Mouse (Mus musculus) adrenal gland, postnatal 25 days (tissue): ENCODE measurements around the gene Zfp697. TPM values are rescaled to one million over a fixed set of nuclear protein-coding genes. Genes with fewer than 3 reads are reported as not detected.

Experiments used
- DNase-seq: peaks from one replicate; pipeline ENCODE4 v3.0.0; 2021; ENCODE audit warnings: mixed read lengths
- long read RNA-seq: library from polyadenylated mRNA; stranded (forward); transcript quantifications from one replicate; pipeline ENCODE4 v2.0.0, GENCODE M21; 2021
- total RNA-seq: library from RNA; stranded (reverse); gene quantifications from 2 replicates; pipeline ENCODE4 v1.2.3, GENCODE M21; 2021

Gene Zfp697
- total RNA-seq, result 6.1 and 6.2 TPM in 2 replicates
- long read RNA-seq, partial matches to known transcripts, result 0 of 1 reads
- long read RNA-seq, other reads (novel, unspliced or antisense), result 1 of 1 reads

DNA sequence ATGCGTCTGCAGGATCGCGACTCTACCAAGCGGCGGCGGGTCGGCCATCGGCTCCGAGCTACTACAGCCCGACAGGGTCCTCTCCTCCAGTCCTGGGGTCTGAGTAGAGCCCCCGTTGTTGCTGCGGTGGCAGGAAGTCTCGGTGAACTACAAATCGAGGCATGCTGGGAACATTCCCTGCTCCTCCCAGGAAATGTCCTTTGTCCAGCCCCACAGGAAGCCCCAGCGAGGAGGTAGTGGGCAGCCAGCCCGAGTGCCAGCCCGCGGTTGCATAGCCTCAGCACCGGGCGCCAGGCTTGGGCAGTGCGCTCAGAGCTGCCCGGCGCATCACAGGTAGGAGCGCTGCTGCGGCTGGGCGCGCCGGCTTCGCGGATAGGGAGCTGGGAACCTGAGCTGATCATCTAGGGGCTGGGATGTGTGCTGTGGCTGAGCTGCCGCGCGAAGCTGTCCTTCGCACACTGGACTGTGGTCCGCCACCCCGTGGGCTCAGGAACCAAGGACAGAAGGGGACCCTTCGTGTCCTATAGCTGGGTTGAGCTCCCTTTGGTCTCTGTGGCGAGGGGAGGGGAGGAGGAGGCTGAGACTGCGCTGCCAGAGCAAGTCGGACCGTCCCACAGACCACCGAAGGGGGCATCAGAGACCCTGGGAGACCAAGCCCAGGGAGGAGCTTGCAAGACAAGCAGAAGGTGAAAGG is at the start of gene Zfp697:
Gene Zfp697, plus strand, starts transcription at position 216 of the 694 bp plus-strand sequence.
- DNase-seq, result peak; percentile 84

DNA sequence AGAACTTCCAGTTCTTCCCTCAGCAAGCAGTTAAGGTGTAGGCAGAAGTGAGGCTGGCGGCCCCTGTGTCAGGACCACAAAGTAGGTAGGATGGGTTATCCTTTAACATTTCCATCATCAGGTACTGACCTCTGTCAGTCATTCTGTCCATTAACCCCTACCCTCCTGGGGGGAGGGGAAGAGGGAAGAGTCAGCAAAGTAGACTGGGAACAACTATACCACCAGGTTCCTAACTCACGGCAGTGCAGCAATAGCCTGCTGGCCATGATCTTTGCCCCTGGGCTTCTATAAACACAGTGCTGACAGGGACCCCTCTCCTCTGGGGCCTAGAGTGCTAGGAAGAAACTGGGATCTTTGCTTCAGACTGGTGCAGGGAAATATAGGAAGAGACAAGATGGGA is 48.3 kb upstream of the Zfp697 start:
- DNase-seq, result no peak

DNA sequence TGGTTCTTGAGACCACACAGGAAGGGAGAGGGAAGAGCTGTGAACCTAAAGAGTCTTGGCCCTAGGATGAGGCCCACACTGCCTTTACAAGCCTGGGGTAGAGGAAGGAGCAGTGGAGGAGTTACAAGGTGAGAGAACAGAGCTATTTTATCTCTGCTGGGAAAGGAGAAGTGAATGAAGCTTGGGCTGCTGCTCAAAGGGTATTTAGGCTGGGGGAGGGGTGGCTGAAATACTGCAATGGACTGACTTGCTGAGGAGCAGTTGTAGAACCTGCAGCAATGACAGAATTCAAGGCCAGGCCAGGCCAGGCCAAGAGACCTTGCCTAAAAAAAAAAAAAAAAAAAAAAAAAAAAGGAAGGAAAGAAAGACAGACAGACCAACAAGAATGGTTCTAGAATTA is 46.9 kb upstream of the Zfp697 start:
- no peak for DNase-seq

DNA sequence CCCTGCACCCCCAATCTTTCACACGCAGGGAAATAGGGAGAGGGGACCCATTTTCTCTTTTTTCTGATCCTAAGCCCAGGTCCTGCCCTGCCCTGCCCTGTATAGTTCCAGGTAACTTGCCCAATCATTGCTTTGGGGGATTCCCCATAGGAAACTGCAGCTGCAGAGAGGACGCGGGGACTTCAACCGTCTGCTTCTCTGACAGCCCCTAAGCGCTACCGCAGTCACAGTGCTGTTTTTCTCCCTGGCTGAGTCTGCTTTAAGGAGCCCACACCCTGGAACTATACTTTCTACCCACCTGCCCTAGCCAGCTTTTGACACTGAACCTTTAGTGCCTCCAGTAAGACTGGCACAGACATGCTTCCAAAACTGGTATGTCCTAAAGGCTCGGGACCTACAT is 46.4 kb upstream of the Zfp697 start:
- DNase-seq, result no peak

DNA sequence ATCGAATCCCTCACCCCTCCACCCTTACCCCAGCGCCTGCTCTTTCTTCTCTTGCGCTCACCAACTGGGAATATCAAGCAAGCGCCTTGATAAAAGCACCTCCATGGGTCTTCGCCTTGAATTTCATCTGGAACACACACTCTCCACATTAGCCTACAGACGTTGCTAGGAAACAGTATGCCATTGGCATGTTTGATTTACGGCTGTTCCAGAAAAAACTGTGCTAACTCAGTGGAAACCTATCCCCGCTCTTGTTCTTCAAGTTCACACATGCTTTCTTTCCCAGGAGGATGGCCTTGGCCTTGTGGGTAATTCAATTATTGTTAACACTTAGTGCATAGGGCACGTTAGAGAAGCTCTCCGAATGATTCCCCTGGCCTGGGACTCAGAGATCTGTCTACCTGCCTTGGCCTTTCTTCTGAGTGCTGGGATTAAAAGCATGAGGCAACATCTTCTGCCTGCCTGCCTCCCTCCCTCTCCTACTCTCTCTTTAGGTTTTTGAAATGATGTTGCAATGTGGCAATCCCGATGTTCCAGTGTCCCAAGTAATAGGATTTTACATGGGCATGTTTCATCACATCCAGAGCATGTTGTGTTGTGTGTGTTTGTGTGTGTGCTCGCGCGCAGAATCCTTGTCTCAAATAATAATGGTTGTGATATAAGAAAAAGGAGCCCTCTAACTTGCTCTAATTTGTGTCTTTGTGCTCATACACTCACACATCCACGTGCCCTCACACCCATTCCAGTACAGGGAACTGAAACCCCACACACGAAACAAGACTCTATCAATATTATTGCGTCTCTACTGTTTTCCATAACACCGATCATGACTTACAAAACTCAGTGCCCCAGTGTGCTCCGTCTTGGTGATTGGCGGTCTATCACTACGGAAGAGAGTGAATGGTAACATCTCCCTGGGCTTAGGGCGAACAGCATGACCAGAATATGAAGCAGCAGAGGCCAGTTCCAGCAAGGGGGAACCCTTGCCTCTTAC is 45.3 kb upstream of the Zfp697 start:
- no peak for DNase-seq

DNA sequence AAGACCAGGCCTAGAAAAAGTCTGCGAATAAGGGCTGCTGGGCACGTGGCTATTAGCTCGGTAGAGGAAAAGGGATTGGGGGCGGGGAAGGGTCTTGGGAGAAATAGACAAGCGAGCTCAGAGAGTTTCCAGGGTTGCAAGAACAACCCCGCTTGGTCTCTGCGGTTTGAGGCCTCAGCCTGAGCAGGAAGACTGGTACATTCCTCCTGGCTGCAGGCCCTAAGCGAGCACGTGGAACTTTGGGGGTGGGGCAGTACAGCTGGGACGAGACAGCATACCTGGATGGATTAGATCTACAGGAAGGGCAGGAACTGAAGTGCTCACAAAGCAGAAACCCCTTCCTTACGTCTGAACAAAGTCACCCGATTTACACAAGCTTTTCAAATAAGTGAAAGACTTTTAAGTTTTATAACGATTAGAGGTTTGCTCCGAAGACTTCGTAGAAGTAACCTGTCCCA is 43.6 kb upstream of the Zfp697 start:
- DNase-seq, result peak; percentile 53

DNA sequence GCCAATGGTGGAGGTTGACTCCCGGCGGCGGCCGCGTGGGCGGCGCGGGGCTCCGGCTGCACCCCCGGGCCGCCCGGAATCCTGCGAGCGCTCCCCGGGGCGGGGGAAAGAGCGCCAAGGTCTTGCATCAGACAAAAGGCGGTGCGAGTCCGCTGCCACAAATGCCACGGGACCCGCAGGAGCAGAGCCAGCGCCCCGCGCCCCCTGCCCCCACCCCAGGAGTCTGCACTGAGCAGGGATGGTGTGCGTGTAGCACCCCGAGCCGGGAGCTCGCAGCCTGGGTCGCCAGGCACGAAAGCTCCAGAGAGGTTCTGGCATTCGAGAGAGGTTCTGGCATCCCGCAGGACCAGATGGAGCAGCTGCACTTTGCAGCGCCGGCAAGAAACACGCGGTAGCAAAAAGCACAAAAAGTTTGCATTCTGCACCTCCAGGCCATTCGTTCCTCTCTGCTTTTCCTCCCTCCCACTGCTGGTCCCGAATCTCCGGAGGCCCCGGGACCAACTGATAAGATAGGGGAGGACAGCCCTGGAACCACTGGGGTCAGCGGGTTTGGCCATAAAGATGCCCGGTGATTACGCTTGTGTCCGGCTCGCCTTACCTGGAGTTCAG is 43.1 kb upstream of the Zfp697 start:
- DNase-seq, result peak; percentile 59

DNA sequence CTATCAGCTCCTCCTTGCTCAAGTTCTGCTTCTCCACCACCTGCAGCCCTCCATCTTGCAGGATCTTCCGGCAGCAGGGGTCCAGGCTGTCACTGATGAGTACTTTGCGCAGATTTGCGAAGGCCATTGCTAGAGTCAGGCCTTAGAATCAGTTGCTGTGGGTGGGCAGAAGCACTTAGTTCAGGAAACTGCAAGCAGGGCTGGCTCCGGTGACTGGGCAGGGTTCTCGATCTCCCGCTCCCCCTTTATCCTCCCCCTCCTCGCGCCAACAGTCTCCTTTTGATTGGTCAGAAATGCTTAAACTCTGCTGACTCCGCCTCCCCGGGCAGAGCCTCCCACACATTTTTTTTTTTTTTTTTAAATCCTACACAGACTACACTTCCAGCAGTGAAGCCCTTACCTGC is 42.6 kb upstream of the Zfp697 start, which contains the start of gene Phgdh:
Gene Phgdh, minus strand, starts transcription at position 285 of the 404 bp plus-strand sequence.
- DNase-seq, result peak; percentile 60

DNA sequence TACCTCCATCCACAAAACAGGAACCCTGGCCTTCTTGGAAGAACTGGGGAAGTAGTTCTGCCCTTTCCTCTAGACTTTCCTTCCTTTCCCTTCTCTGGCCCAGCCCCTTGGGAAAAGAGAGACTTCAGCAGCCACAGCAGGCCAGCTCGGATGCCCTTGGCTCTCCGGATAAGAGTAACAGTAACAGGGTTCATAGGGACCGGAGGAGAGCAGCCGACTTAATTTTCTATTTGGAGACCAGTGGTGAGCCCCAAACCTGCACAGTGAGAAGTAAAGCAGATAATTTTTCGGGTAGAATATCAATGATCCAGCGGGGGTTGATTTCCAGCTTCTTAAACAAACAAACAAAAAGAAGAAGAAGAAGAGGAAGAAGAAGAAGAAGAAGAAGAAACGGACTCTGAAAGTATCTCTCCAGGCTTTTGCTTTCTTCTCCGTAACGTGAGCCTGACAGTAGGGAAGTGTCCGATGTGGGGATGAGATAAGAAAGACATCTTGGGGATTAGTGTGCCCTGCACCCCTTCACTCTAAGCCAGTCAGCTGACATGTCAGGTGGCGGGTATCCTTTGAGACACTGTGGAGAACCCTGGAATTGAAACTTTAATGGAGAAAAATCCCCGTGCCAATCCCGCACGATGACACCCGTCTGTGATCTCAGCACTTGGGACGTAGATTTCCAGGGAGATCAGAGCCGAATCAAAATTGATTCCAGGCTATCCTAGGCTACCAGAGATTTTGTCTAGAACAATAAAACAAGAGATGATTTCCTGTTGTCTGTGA is 41.3 kb upstream of the Zfp697 start:
- DNase-seq, result no peak

DNA sequence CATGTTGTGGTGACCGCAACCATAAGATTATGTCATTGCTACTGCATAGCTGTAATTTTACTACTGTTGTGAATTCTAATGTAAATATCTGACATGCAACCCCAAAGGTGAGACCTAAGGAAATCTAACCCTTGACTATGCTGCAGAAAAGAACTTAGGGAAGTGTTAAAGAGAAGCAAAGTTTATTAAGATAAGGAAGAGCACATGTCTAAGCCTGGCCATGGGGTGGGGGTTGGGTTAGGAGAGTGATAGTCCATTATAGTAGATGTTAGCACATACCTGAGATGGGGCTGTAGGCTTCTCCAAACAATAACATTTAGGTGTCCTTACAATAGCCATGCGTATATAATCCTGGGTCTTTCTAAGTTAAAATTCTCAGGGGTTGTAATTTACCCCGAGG is 39.0 kb upstream of the Zfp697 start:
- DNase-seq, result no peak

DNA sequence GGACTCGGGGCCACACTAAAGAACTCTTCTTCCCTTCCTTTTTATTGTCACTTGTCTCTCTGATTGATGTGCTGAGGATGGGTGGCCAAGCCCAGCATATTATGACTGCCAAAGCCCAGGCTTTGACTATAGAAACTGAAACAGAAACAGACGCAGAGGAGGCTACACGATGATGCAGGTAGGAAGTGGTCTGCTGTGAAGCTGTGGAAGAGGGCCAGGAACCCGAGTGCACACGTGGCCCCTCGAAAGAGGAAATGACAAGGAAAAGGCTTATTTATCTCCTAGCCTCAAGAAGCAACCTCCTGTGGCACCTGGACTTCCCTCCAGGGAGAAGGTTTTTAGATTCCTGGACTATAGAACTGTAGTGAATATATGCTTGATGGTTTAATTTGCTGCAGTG is 34.2 kb upstream of the Zfp697 start:
- no peak for DNase-seq

DNA sequence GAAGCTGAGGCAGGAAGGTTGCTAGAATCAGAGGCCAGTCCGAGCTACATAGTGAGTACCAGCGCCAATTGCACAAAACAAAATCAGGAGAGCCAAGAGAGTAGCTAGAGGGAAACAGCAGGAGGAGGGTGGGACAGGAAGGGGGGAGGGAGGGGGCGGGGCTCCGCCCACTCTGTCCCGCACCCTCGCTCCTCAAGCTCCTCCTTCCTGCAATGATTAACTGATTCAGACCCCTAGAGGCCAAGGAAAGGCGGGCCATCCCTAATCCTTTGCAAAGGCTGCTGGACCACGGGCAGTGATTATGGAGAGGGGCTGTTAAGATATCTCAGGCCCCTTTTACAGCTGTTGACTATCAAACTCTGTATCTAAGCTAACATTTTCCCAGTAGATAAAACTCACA is 33.6 kb upstream of the Zfp697 start:
- no peak for DNase-seq

DNA sequence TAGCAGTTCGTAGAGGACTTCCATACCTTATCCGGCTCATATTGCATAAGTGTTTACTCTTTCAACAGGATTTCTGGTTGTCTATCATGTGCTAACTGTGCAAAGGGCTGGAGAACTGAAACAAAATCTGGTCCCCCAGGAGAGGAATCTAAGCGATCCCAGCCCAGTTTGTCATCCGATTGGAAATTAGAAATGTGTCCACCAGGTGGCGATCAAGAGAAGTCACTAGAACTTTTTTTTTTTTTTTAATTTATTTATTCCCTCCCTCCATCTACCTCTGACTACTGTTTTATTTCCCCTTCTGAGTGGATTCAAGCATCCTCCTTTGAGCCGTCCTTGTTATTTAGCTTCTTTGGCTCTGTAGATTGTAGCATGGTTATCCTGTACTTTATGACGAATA is 28.4 kb upstream of the Zfp697 start:
- DNase-seq, result peak; percentile 44

DNA sequence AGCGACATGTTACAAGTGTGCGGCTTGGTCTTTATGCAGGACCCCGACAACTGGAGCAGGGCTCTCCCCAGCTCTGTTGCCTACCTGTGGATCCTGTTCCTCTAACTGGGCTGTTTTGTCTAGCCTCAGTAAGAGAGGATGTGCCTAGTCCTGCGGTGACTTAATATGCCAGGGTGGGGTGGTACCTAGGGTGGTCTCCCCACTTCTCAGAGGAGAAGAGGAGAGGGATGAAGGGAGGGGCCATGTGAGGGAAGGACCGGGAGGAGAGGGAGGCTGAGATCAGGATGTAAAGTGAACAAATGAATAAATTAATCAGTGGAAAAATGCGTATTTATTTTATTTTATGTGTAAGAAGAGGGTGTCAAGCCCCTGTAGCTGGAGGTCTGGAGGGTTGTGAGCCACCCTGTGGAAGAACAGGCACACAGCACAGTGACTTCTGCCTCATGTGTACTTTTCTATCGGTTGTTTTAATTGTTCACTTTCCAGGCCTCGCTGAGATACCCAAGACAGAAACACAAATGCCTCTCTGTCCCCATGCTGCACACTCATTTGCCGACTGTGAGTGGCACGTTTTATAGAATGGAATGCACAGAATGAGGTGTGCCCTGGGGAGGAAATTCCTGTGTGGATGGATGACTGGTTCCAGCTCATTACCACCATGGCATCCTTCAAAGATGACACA is 26.8 kb upstream of the Zfp697 start:
- no peak for DNase-seq

DNA sequence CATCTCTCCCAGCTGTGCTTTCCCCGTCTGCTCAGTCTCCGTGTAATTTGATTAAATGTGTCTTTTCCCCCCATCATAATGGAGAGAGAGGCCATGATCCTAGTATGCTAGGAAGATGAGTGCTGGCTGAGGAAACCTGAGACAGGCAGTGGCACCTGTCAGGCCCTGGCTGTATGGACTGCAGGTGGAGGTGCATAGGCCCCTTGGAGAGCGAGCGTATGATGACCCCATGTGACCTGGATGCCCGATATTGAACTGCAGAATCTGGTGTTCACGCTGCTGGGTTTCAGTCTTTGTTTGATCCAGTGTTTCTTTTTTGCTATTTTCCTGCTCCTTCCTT is 26.3 kb upstream of the Zfp697 start:
- no peak for DNase-seq

DNA sequence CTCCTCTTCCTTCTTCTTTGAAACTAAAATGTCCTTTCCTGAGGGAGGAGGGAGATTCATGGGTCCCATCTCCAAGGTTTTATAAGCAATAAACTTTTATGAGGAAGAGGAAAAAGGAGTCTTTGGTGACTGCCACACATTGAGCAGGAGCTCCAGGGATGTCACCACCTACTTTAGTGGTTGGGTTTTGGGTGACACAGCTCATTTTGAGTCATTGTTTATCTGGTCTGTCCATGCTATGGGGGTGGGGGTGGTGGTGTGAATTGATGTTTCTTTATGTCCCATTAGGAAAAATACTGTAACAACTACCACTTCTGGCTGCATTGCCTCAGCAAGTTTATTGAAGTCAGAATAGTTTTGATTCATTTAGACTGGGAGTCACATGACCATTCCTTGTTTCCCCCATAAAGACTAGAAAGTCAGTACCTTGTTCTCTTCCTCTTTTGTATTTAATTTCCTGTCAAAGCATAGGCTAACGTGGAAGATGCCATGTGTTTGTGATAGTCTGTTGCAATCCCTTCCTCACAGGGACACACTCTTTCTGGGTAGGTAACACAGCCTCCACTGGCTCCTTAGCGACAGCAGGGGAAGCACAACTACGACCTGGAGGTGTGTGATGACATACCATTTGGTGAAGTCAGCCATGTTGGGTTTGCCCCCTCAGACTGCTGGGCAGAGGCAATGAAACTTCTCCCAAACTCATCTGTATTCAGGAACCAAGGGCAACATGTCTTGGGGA is 25.5 kb upstream of the Zfp697 start:
- DNase-seq, result no peak

DNA sequence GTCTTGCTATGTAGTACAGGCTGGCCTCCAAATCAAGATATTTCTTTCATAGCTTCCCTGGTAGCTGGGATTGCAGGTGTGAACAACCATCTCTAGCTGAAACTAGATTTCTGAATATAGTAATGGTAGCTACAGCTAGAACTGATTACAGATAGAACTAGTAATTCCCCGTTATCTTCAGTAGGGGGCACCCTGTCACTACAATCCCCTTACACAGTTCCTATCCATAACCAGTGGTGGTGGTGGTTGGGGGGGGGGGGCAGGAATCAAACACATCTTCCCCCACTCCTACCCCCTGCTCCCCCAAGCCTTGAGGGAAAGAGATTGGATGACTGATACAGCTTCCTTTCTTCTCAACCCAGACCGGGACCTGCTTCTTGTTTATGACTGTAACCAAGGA is 19.5 kb upstream of the Zfp697 start:
- DNase-seq, result no peak

DNA sequence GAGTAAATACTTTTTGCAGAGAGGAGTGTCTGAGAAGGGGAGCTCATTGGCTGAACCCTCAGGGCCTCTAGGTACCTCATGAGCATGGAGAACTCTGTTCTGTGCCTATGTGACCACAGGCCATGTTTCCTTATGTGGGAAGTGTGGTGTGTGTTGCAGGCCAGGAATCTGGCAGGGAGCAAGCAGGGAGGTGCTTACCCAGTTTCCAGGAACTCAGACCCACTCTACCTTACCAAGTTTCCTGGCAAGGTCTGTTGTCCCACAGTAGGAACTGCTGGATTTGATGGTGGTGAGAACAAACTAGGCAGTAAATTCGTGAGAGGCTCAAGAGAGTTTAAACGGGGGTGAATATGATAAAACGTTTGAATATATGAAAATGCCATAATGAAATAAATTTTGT is 16.2 kb upstream of the Zfp697 start:
- no peak for DNase-seq

DNA sequence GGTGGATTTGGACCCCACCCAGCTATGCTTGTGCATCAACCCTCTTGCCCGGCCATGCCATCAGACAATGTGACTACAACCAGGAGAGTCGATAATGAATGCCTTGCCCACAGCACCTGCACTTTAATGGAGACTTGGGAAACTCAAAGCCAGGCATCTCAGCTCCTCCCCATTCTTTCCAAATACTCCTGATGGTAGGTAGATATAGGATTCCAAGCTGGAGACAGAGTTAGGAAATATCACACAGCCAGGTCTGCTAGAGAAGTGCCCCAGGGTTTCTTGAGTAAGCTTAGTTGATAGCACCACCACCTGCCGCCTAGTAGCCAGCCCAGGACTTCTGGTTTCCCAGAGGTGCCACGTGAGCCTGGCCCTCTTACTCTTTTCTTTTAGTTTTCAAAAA is 15.4 kb upstream of the Zfp697 start:
- DNase-seq, result no peak

DNA sequence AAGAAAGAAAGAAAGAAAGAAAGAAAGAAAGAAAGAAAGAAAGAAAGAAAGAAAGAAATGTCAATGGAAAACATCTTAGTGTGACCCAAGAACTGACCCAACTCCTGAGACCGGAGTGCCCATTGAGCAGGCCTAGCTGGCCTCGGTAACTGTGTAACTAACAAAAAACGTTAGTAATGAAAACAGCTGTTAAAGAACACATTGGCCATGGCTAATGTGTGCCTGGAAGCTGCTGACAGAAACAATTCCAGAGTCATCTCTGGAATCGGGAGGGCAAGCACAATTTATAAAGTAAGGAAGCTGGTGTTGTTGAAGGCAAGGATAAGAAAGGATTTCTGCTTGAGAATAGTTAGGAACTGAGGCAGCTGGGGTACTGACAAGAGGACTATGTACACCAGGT is 14.0 kb upstream of the Zfp697 start:
- DNase-seq, result no peak

DNA sequence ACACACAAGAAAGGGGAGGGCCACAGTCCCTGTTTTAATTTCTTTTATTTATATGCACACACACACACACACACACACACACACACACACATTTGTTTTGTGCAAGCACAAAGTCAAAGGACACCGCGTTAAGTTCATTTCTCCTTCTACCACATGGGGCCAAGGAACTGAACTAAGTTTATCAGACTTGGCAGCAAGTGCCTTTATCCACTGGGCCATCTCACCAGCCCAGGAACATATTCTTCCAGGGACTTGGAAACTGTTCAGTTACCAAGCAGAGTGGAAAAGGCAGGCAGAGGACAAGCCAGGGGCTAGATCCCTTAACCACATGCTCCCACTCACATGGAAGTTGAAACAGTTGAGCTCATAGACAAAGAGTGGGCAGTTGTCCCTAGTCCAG is 13.5 kb upstream of the Zfp697 start:
- DNase-seq, result no peak
